Mouse (Mus musculus): ENCODE data around the gene Mdc1. TPM values are rescaled to one million over a fixed set of nuclear protein-coding genes. Genes with fewer than 3 reads are reported as not detected.

The Mdc1 gene
- total RNA-seq, 2 experiments from 2014 or later, result 12.5 to 19.1 TPM

DNA sequence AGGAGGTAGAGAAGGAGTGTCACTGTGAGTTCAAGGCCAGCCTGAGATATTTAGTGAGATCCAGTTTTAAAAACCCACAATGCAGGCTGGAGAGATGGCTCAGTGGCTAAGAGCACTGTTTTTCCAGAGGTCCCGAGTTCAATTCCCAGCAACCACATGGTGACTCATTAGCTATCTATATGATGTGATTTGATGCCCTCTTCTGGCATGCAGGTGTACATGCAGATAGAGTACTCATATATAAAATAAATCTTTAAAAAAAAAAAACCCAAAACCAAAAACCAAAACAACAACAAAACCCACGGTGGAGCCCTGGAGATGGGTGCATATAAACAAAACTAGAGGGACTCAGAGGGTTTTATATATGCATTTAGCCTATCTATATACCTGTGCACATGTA lies 66.3 kb downstream of the Mdc1 start:
- intact Hi-C loops (cut with DNase I), result no loop called here
- no peak for DNase-seq (ENCODE audit: extremely low spot score in 1 of 2, low spot score in 2 of 2)

Small RNA genes lying within 50 kb of the gene (microRNA-seq; reads per million reads assigned to microRNA genes)
- gene Gm28033, result 2.0 reads per million

Other genes with a start within 250 kb of the Mdc1 start
- not detected for gene Sfta2, start 240.0 kb upstream of the Mdc1 start, total RNA-seq (2021)
- not detected for gene Gm9573, start 214.9 kb upstream of the Mdc1 start, total RNA-seq (2021)
- not detected for gene Mucl3, start 197.8 kb upstream of the Mdc1 start, total RNA-seq (2021)
- 10 to 100 TPM; 31.2 to 42.6 TPM for gene Vars2, start 173.9 kb upstream of the Mdc1 start, total RNA-seq (2021)
- 10 to 100 TPM; 23.5 to 24.1 TPM for gene Gtf2h4, start 167.8 kb upstream of the Mdc1 start, total RNA-seq (2021)
- gene Ddr1, start 136.9 kb upstream of the Mdc1 start, total RNA-seq (2021), result 10 to 100 TPM; 39.6 to 40.1 TPM
- gene Ier3, start 19.8 kb upstream of the Mdc1 start, total RNA-seq (2021), result 1 to 10 TPM; 5.4 to 5.8 TPM
- gene Flot1, start 18.3 kb upstream of the Mdc1 start, total RNA-seq (2021), result 100 to 1,000 TPM; 171 to 178 TPM
- gene Tubb5, start 3.2 kb upstream of the Mdc1 start, total RNA-seq (2021), result 1,000 to 10,000 TPM; 1,429 to 1,573 TPM
- 10 to 100 TPM in 1 of 2 experiments, 1 to 10 TPM in 1; 6.0 to 11.8 TPM for gene Nrm, start 19.8 kb downstream of the Mdc1 start, total RNA-seq (2021)
- gene Ppp1r18, start 24.1 kb downstream of the Mdc1 start, total RNA-seq (2021), result 10 to 100 TPM; 20.6 to 23.6 TPM
- 10 to 100 TPM; 29.1 to 31.0 TPM for gene Dhx16, start 38.3 kb downstream of the Mdc1 start, total RNA-seq (2021)
- gene 2310061I04Rik, start 55.9 kb downstream of the Mdc1 start, total RNA-seq (2021), result 10 to 100 TPM; 61.5 to 72.4 TPM
- 100 to 1,000 TPM; 105 to 111 TPM for gene Atat1, start 68.6 kb downstream of the Mdc1 start, total RNA-seq (2021)
- 10 to 100 TPM; 50.4 to 52.0 TPM for gene Mrps18b, start 74.9 kb downstream of the Mdc1 start, total RNA-seq (2021)
- 10 to 100 TPM; 57.2 to 66.5 TPM for gene Ppp1r10, start 74.9 kb downstream of the Mdc1 start, total RNA-seq (2021)
- 10 to 100 TPM; 73.5 to 78.0 TPM for gene Abcf1, start 128.2 kb downstream of the Mdc1 start, total RNA-seq (2021)
- gene Gnl1, start 138.3 kb downstream of the Mdc1 start, total RNA-seq (2021), result 100 to 1,000 TPM; 133 to 141 TPM
- gene Prr3, start 138.7 kb downstream of the Mdc1 start, total RNA-seq (2021), result 10 to 100 TPM; 64.3 to 66.3 TPM
- under 1 TPM; 0.49 to 0.57 TPM for gene H2-T24, start 179.0 kb downstream of the Mdc1 start, total RNA-seq (2021)
- gene H2-T23, start 191.3 kb downstream of the Mdc1 start, total RNA-seq (2021), result 1 to 10 TPM; 2.3 to 2.7 TPM
- 1 to 10 TPM; 5.7 to 6.1 TPM for gene H2-T22, start 201.2 kb downstream of the Mdc1 start, total RNA-seq (2021)
- gene Gm6034, start 201.4 kb downstream of the Mdc1 start, total RNA-seq (2021), result not detected
- gene Gm11127, start 216.9 kb downstream of the Mdc1 start, total RNA-seq (2021), result not detected